Mouse (Mus musculus): Measurements from ENCODE around the gene Mycbpap. TPM values are rescaled to one million over a fixed set of nuclear protein-coding genes. Genes with fewer than 3 reads are reported as not detected.

Gene Mycbpap
- polyA plus RNA-seq (2012; rRNA removed): 1.7 and 2.4 TPM in 2 replicates

GRCm38 (mm10) chr11:94521219-94521843 is at the start of gene Mycbpap:
Gene Mycbpap, minus strand, starts transcription at chr11:94521742.

GRCm38 (mm10) chr11:94564437-94565150 is 43.1 kb upstream of the Mycbpap start, which contains the start of gene Chad:
Gene Chad, plus strand, starts transcription at chr11:94565047.

GRCm38 (mm10) chr11:94548888-94549690 is 27.5 kb upstream of the Mycbpap start, which contains the start of gene Rsad1:
Gene Rsad1, minus strand, starts transcription at chr11:94549255.

GRCm38 (mm10) chr11:94499661-94500152 is 21.8 kb downstream of the Mycbpap start, which contains the start of gene Epn3:
Gene Epn3, minus strand, starts transcription at chr11:94499974.

GRCm38 (mm10) chr11:94486001-94486400 is 35.5 kb downstream of the Mycbpap start, which contains the start of gene Spata20:
Gene Spata20, minus strand, starts transcription at chr11:94486179.

GRCm38 (mm10) chr11:94473707-94474543 is 47.6 kb downstream of the Mycbpap start, which contains the start of gene Cacna1g:
Gene Cacna1g, minus strand, starts transcription at chr11:94474198.

Other genes starting within 250 kb of the Mycbpap start
- not detected in 2 replicates for gene Gm21885, start 239.9 kb downstream of the Mycbpap start, polyA plus RNA-seq (2012; rRNA removed)
- gene Luc7l3, start 199.8 kb downstream of the Mycbpap start, polyA plus RNA-seq (2012; rRNA removed): 210 and 218 TPM in 2 replicates
- 45.8 and 46.1 TPM in 2 replicates for gene Ankrd40, start 193.7 kb downstream of the Mycbpap start, polyA plus RNA-seq (2012; rRNA removed)
- gene Abcc3, start 128.7 kb downstream of the Mycbpap start, polyA plus RNA-seq (2012; rRNA removed): 0.62 and 0.66 TPM in 2 replicates
- 192 and 209 TPM in 2 replicates for gene Cacna1g, start 47.5 kb downstream of the Mycbpap start, polyA plus RNA-seq (2012; rRNA removed)
- 1.7 and 2.1 TPM in 2 replicates for gene Spata20, start 35.6 kb downstream of the Mycbpap start, polyA plus RNA-seq (2012; rRNA removed)
- gene Epn3, start 21.8 kb downstream of the Mycbpap start, polyA plus RNA-seq (2012; rRNA removed): 1.4 and 2.4 TPM in 2 replicates
- 12.9 and 14.9 TPM in 2 replicates for gene Rsad1, start 27.5 kb upstream of the Mycbpap start, polyA plus RNA-seq (2012; rRNA removed)
- 0.19 and 0.43 TPM in 2 replicates for gene Chad, start 43.3 kb upstream of the Mycbpap start, polyA plus RNA-seq (2012; rRNA removed)
- gene Acsf2, start 80.1 kb upstream of the Mycbpap start, polyA plus RNA-seq (2012; rRNA removed): 5.3 and 5.5 TPM in 2 replicates
- gene Lrrc59, start 108.0 kb upstream of the Mycbpap start, polyA plus RNA-seq (2012; rRNA removed): 86.6 and 89.4 TPM in 2 replicates
- 111 and 113 TPM in 2 replicates for gene Mrpl27, start 132.0 kb upstream of the Mycbpap start, polyA plus RNA-seq (2012; rRNA removed)
- 2.9 and 3.0 TPM in 2 replicates for gene Eme1, start 132.2 kb upstream of the Mycbpap start, polyA plus RNA-seq (2012; rRNA removed)
- 16.9 and 17.6 TPM in 2 replicates for gene Xylt2, start 155.8 kb upstream of the Mycbpap start, polyA plus RNA-seq (2012; rRNA removed)
- 0.08 TPM in 1 of 2 replicates, not detected in the other for gene Gm11541, start 182.8 kb upstream of the Mycbpap start, polyA plus RNA-seq (2012; rRNA removed)
- gene Cdc34b, start 220.0 kb upstream of the Mycbpap start, polyA plus RNA-seq (2012; rRNA removed): 0.04 and 0.12 TPM in 2 replicates

All from central nervous system, embryonic 18 days (tissue).